Mouse (Mus musculus): ENCODE data around the gene Psme3. TPM values are rescaled to one million over a fixed set of nuclear protein-coding genes. Genes with fewer than 3 reads are reported as not detected.

The Psme3 gene
- total and polyA plus RNA-seq, 2 experiments from 2014 or later, result 44.7 to 52.0 TPM

- peaks cover 25% of the 10 kb centered on the region for H3K4me1 ChIP-seq (ENCODE audit: control insufficient read depth, insufficient read depth)
- no peaks in the 10 kb centered on the region for H3K27me3 ChIP-seq (ENCODE audit: control insufficient read depth, insufficient read depth, low read length)
- DNase-seq (ENCODE audit: low spot score), result no peak
- no peaks in the 10 kb centered on the region for H3K36me3 ChIP-seq (replicated peaks; ENCODE audit: control insufficient read depth, insufficient read depth, low read length)
- peak overlapping the region; percentile 68 for H3K9ac ChIP-seq (replicated peaks; ENCODE audit: low read depth, low read length)
- no peak overlapping the region; the same call in 1 of the 2 replicates for H3K27ac ChIP-seq (ENCODE audit: low read depth)
- peak overlapping the region; percentile 74 for H3K4me3 ChIP-seq (ENCODE audit: low read depth, low read length)
- peak overlapping the region; percentile 68 for H3K4me2 ChIP-seq (ENCODE audit: low read depth, low read length)
- 58% methylated on average over 12 of the region's 12 CpGs for WGBS
- ATAC-seq (ENCODE audit: insufficient read depth, low read depth), result no peak
- TF ChIP-seq EP300 (IDR thresholded peaks at IDR 0.05; ENCODE audit: low read depth) (no peak), CTCF (IDR thresholded peaks at IDR 0.05; ENCODE audit: low read depth) (no peak)
- no peaks in the 10 kb centered on the region for H3K9me3 ChIP-seq (replicated peaks; ENCODE audit: control insufficient read depth, low read length)
Measured at GRCm38 (mm10) chr11:101277381-101278222, 38.4 kb upstream of the Psme3 start.

GRCm38 (mm10) chr11:101278223-101279192 is 37.5 kb upstream of the Psme3 start, which contains the start of the genes Cntd1 and Coa3:
TSS of gene Cntd1 (plus strand) at chr11:101279012.
TSS of gene Coa3 (minus strand) at chr11:101279114.
- H3K27me3 ChIP-seq (ENCODE audit: control insufficient read depth, insufficient read depth, low read length), result no peaks in the 10 kb centered on the region
- WGBS, result 8% methylated on average over 45 of the region's 45 CpGs
- H3K9ac ChIP-seq (replicated peaks; ENCODE audit: low read depth, low read length), result peak within 1 kb of the TSS; percentile 68
- ATAC-seq (ENCODE audit: insufficient read depth, low read depth), result peak; percentile 98
- peak within 1 kb of the TSS; percentile 68 for H3K4me2 ChIP-seq (ENCODE audit: low read depth, low read length)
- peak within 1 kb of the TSS; percentile 61 for H3K27ac ChIP-seq (ENCODE audit: low read depth)
- peaks cover 25% of the 10 kb centered on the region for H3K4me1 ChIP-seq (ENCODE audit: control insufficient read depth, insufficient read depth)
- TF ChIP-seq EP300 (IDR thresholded peaks at IDR 0.05; ENCODE audit: low read depth) (no peak; the same call in 1 of the 2 replicates), CTCF (IDR thresholded peaks at IDR 0.05; ENCODE audit: low read depth) (no peak; the same call in 1 of the 2 replicates)
- no peaks in the 10 kb centered on the region for H3K9me3 ChIP-seq (replicated peaks; ENCODE audit: control insufficient read depth, low read length)
- DNase-seq (ENCODE audit: low spot score), result peak; percentile 93
- peak within 1 kb of the TSS; percentile 74 for H3K4me3 ChIP-seq (ENCODE audit: low read depth, low read length)
- H3K36me3 ChIP-seq (replicated peaks; ENCODE audit: control insufficient read depth, insufficient read depth, low read length), result no peaks in the 10 kb centered on the region

GRCm38 (mm10) chr11:101279193-101279569 is 36.8 kb upstream of the Psme3 start:
- Histone ChIP-seq H3K4me2 (ENCODE audit: low read depth, low read length) (peak overlapping the region; percentile 68), H3K4me3 (ENCODE audit: low read depth, low read length) (peak overlapping the region; percentile 74), H3K27ac (ENCODE audit: low read depth) (no peak overlapping the region), H3K27me3 (ENCODE audit: control insufficient read depth, insufficient read depth, low read length) (no peaks in the 10 kb centered on the region), H3K9ac (replicated peaks; ENCODE audit: low read depth, low read length) (0 out of 2 replicates have a peak overlapping the region, but pooled peaks have one; percentile 68), H3K9me3 (replicated peaks; ENCODE audit: control insufficient read depth, low read length) (no peaks in the 10 kb centered on the region), H3K4me1 (ENCODE audit: control insufficient read depth, insufficient read depth) (peaks cover 25% of the 10 kb centered on the region), H3K36me3 (replicated peaks; ENCODE audit: control insufficient read depth, insufficient read depth, low read length) (no peaks in the 10 kb centered on the region)
- DNase-seq (ENCODE audit: low spot score) (no peak), ATAC-seq (ENCODE audit: insufficient read depth, low read depth) (no peak; the same call in 1 of the 2 replicates)
- TF ChIP-seq CTCF (IDR thresholded peaks at IDR 0.05; ENCODE audit: low read depth) (no peak), EP300 (IDR thresholded peaks at IDR 0.05; ENCODE audit: low read depth) (no peak)
- WGBS, result 57% methylated on average over 14 of the region's 14 CpGs

GRCm38 (mm10) chr11:101280837-101281236 is 35.2 kb upstream of the Psme3 start:
- Histone ChIP-seq H3K27me3 (ENCODE audit: control insufficient read depth, insufficient read depth, low read length) (no peaks in the 10 kb centered on the region), H3K36me3 (replicated peaks; ENCODE audit: control insufficient read depth, insufficient read depth, low read length) (peaks cover 3% of the 10 kb centered on the region; the same call in 1 of the 2 replicates), H3K4me1 (ENCODE audit: control insufficient read depth, insufficient read depth) (peaks cover 25% of the 10 kb centered on the region), H3K4me3 (ENCODE audit: low read depth, low read length) (no peak overlapping the region), H3K9ac (replicated peaks; ENCODE audit: low read depth, low read length) (no peak overlapping the region), H3K27ac (ENCODE audit: low read depth) (no peak overlapping the region), H3K9me3 (replicated peaks; ENCODE audit: control insufficient read depth, low read length) (no peaks in the 10 kb centered on the region), H3K4me2 (ENCODE audit: low read depth, low read length) (no peak overlapping the region)
- TF ChIP-seq EP300 (IDR thresholded peaks at IDR 0.05; ENCODE audit: low read depth) (no peak), CTCF (IDR thresholded peaks at IDR 0.05; ENCODE audit: low read depth) (no peak)
- WGBS, result 51% methylated on average over 7 of the region's 7 CpGs
- DNase-seq (ENCODE audit: low spot score) (no peak), ATAC-seq (ENCODE audit: insufficient read depth, low read depth) (no peak)

GRCm38 (mm10) chr11:101282896-101283295 is 33.1 kb upstream of the Psme3 start:
- WGBS, result 42% methylated on average over 5 of the region's 5 CpGs
- Histone ChIP-seq H3K4me3 (ENCODE audit: low read depth, low read length) (no peak overlapping the region), H3K27ac (ENCODE audit: low read depth) (no peak overlapping the region), H3K9ac (replicated peaks; ENCODE audit: low read depth, low read length) (no peak overlapping the region), H3K4me2 (ENCODE audit: low read depth, low read length) (no peak overlapping the region), H3K9me3 (replicated peaks; ENCODE audit: control insufficient read depth, low read length) (no peaks in the 10 kb centered on the region), H3K27me3 (ENCODE audit: control insufficient read depth, insufficient read depth, low read length) (no peaks in the 10 kb centered on the region), H3K4me1 (ENCODE audit: control insufficient read depth, insufficient read depth) (peaks cover 8% of the 10 kb centered on the region), H3K36me3 (replicated peaks; ENCODE audit: control insufficient read depth, insufficient read depth, low read length) (peaks cover 19% of the 10 kb centered on the region)
- no peak for TF ChIP-seq CTCF (IDR thresholded peaks at IDR 0.05; ENCODE audit: low read depth)
- TF ChIP-seq EP300 (IDR thresholded peaks at IDR 0.05; ENCODE audit: low read depth), result no peak
- DNase-seq (ENCODE audit: low spot score), result no peak
- no peak for ATAC-seq (ENCODE audit: insufficient read depth, low read depth)
